Mouse (Mus musculus) mesoderm, embryonic 11.5 days (tissue): ENCODE data around the gene Kcnmb2.

Experiments used
- DNase-seq: peaks from one replicate; pipeline ENCODE4 v3.0.0-alpha.2; 2012; ENCODE audit warnings: low read depth, low spot score

The Kcnmb2 gene

GRCm38 (mm10) chr3:32144194-32144593 is 241.9 kb downstream of the Kcnmb2 start:
- DNase-seq, result no peak

GRCm38 (mm10) chr3:32144655-32145054 is 242.3 kb downstream of the Kcnmb2 start:
- no peak for DNase-seq

DNA sequence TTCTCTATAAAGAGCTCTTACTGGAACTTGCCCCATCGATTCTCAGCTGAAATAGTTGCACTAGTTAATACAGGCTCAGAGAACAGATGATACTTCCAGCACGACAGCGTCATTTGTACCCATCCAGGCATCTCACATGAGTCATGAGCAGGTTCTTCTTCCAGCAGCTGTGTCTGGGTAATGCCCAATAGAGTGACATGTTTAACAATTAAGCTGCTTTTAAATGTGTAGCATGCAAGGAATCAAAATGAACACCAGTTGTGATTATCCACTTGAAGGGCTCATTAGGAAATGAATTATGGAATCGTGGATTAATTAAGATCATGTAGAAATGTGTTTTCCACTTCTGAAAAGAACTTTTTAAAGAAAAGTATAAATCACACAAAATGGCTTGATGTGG is 245.4 kb downstream of the Kcnmb2 start:
- DNase-seq, result no peak

- no peak for DNase-seq
Observed at GRCm38 (mm10) chr3:32149851-32150570, 247.7 kb downstream of the Kcnmb2 start.

- no peak for DNase-seq
Observed at GRCm38 (mm10) chr3:32180519-32180918, 278.2 kb downstream of the Kcnmb2 start.

- no peak for DNase-seq
Observed at GRCm38 (mm10) chr3:32185855-32186522, 283.7 kb downstream of the Kcnmb2 start.

GRCm38 (mm10) chr3:32188521-32188920 is 286.2 kb downstream of the Kcnmb2 start:
- peak; percentile 67 for DNase-seq

DNA sequence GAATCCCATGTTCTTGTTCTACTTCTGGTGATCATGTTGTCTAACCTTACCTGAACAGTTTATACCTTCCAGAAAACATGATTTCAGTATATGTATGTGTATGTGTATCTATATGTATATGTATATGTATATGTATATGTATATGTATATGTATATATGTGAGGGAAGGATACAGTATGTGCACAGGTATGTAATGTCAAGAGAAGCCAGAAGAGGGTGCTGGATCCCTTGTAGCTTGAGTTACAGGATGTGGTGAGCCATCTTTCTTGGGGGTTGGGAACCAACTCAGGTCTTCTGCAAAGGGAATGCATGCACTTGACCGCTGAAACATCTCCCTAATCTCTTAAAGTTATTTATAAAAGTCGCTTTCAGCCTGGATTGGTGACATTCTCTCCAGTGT is 286.6 kb downstream of the Kcnmb2 start:
- DNase-seq, result no peak

- DNase-seq, result peak; percentile 27
Observed at GRCm38 (mm10) chr3:32189956-32190355, 287.6 kb downstream of the Kcnmb2 start.

DNA sequence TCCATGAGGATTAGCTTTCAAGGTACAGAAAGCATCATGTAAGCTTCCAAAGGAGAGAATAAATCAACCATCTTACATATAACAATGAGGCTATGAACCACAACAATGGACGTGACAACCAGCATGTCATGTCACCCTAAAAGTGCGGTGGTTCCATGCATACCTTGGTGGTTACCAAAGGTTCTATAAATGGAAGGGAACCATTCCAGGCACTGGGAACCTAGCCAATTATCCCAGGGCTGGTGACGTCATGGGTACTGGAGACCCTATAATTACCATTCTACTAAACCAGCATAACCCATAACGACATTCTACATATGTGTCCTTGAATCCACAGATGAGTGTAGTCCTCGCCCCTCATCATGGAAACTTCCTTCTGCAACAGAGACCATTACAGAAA is 291.7 kb downstream of the Kcnmb2 start:
- no peak for DNase-seq

DNA sequence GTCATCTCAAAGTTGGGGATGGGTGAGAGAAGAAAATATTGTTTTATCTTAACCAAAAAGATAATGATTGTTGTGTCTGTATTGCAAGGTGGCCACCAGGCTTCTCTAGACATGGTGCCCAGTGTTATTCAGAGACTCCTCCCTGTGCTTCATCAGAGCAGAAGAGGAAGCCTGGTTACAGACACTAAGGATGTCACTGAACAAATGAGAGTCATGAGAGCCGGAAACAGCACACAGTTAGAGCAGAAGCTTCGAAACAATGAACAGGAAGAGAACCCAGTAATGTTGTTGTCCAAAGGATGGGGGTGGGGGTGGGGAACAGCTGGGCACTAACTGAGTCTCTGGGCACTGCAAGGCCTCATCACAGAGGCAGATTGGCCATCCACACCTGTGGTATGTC is 324.4 kb downstream of the Kcnmb2 start:
- DNase-seq, result no peak

DNA sequence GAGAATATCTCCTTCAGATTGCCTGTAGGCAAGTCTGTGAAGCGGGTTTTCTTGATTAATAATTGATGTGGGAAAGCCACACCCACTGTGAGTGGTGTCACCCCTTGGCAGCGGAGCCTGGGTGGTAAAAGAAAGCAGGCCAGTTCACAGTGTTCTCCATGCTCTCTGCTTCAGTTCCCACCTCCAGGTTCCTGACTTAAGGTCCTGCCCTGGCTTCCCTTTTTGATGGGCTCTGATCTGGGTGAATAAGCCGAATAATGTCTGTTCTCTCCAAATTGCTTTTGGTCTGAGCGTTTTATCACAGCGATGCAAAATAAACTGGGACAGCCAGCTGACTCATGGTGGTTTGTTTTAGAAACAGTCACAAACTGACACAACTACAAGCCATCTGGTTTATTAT is 334.5 kb downstream of the Kcnmb2 start:
- DNase-seq, result no peak
